Mouse (Mus musculus) lung, adult 2 months (tissue): ENCODE results near the gene Nalcn.

Experiments used
- CTCF ChIP-seq: fragments of 200-500 bp; IDR thresholded peaks from 2 replicates; pipeline ENCODE4 v1.5.1; 2011; ENCODE audit warnings: mild to moderate bottlenecking, low read length, control low read depth; ENCODE audit not compliant: insufficient read depth
- POLR2A ChIP-seq: fragments of 200-500 bp; IDR thresholded peaks from 2 replicates; pipeline ENCODE4 v1.6.1; 2011; ENCODE audit warnings: low read depth, mild to moderate bottlenecking, control low read depth, low read length, borderline replicate concordance; ENCODE audit errors: extremely low read depth

DNA sequence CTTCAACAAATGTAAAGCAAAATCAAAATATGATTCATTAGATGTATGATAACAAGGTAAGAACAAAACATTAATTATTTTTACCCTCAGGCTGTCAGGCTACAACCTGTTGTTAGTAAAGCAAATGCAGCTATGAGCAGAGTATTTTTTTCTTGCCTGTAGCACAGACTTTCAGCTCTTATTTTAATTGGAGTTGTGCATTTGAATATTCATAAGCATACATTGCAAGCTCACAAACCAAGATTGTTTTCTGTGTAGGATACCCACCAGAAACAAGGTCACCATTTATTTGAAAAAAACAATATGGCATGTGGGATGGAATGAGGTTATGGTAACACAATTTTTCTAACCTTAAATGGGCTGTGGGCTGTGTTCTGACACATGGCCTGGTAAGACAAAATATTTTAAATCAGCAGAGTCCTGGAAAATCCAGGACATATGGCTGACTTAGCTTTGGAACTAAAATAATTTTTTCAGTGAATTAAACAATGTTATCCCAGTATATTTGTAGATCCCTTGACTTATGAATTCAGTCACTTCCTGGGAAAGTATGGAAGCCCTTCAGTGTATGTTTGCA lies 394.2 kb downstream of the Nalcn start:
- TF ChIP-seq POLR2A (no peak), CTCF (no peak)
